Mouse (Mus musculus) liver, embryonic 15.5 days (tissue): ENCODE data around the gene Mllt11. TPM values are rescaled to one million over a fixed set of nuclear protein-coding genes. Genes with fewer than 3 reads are reported as not detected.

Experiments
- ATAC-seq: fragments of 200-750 bp; cut with Nextera tagmentation; 2 replicates; pipeline ENCODE4 v1.8.0; 2017; ENCODE audit warnings: moderate number of reproducible peaks, mild to moderate bottlenecking, moderate library complexity; ENCODE audit not compliant: insufficient read depth
- H3K27ac ChIP-seq: fragments of 300-500 bp; sonication (generic); replicated peaks from 2 replicates; pipeline ENCODE4 v1.5.1; 2015; ENCODE audit warnings: mild to moderate bottlenecking, inconsistent platforms
- H3K27me3 ChIP-seq: fragments of 300-500 bp; sonication (generic); 2 replicates; pipeline ENCODE4 v1.6.1; 2015; ENCODE audit warnings: mild to moderate bottlenecking, inconsistent platforms
- H3K36me3 ChIP-seq: fragments of 300-500 bp; sonication (generic); replicated peaks from 2 replicates; pipeline ENCODE4 v1.6.1; 2015; ENCODE audit warnings: moderate library complexity, mild to moderate bottlenecking, inconsistent platforms
- H3K4me1 ChIP-seq: fragments of 300-500 bp; sonication (generic); replicated peaks from 2 replicates; pipeline ENCODE4 v1.6.1; 2015; ENCODE audit warnings: inconsistent platforms
- H3K4me2 ChIP-seq: fragments of 300-500 bp; sonication (generic); 2 replicates; pipeline ENCODE4 v1.6.1; 2015; ENCODE audit warnings: moderate library complexity, mild to moderate bottlenecking, inconsistent platforms
- H3K4me3 ChIP-seq: fragments of 300-500 bp; sonication (generic); replicated peaks from 2 replicates; pipeline ENCODE4 v1.5.1; 2015; ENCODE audit warnings: mild to moderate bottlenecking, inconsistent platforms
- H3K9ac ChIP-seq: fragments of 300-500 bp; sonication (generic); 2 replicates; pipeline ENCODE4 v1.6.1; 2015; ENCODE audit warnings: moderate library complexity, mild to moderate bottlenecking, inconsistent platforms
- H3K9me3 ChIP-seq: fragments of 300-500 bp; sonication (generic); replicated peaks from 2 replicates; pipeline ENCODE4 v1.6.1; 2016; ENCODE audit warnings: inconsistent platforms
- WGBS: fragments of 180-500 bp; shearing (Covaris S2); methylation state at CpG from one replicate; pipeline ENCODE4 v1.1.7; 2015; ENCODE audit warnings: mixed read lengths; ENCODE audit not compliant: insufficient replicate concordance; 5-methylcytosine and 5-hydroxymethylcytosine counted together
- polyA plus RNA-seq: library from polyadenylated mRNA; unstranded; fragments of >200 nt; fragmentation: Nextera tagmentation; extraction: Ambion mirVana; gene quantifications from 2 replicates; pipeline ENCODE4 v1.2.1, GENCODE M21; 2015

Mllt11 gene
- polyA plus RNA-seq, 1 experiment from 2014 or later = 2.7 TPM

GRCm38 (mm10) chr3:95184796-95185577, 47.0 kb downstream of the Mllt11 start:
- Histone ChIP-seq H3K4me1 (no peaks in the 10 kb centered on the region), H3K9me3 (no peaks in the 10 kb centered on the region), H3K9ac (no peak overlapping the region), H3K27ac (no peak overlapping the region), H3K36me3 (peaks cover 80% of the 10 kb centered on the region), H3K27me3 (no peaks in the 10 kb centered on the region), H3K4me2 (no peak overlapping the region), H3K4me3 (no peak overlapping the region)
- WGBS = 77% methylated on average over 9 of the region's 9 CpGs
- no peak for ATAC-seq

- Histone ChIP-seq H3K27me3 (peaks cover 8% of the 10 kb centered on the region; the same call in 1 of the 2 replicates), H3K27ac (no peak overlapping the region), H3K9me3 (no peaks in the 10 kb centered on the region), H3K4me3 (no peak overlapping the region), H3K4me2 (no peak overlapping the region), H3K4me1 (no peaks in the 10 kb centered on the region), H3K9ac (no peak overlapping the region), H3K36me3 (peaks cover 48% of the 10 kb centered on the region)
- WGBS = 45% methylated on average over 1 of the region's 1 CpGs
- ATAC-seq = no peak
Observed at GRCm38 (mm10) chr3:95181841-95182240, 50.1 kb downstream of the Mllt11 start.

- Histone ChIP-seq H3K27me3 (peaks cover 17% of the 10 kb centered on the region), H3K36me3 (peaks cover 29% of the 10 kb centered on the region), H3K9me3 (no peaks in the 10 kb centered on the region), H3K4me3 (no peak overlapping the region), H3K4me1 (no peaks in the 10 kb centered on the region), H3K9ac (no peak overlapping the region), H3K4me2 (no peak overlapping the region), H3K27ac (no peak overlapping the region)
- ATAC-seq = no peak
- 55% methylated on average over 3 of the region's 3 CpGs for WGBS
Observed at GRCm38 (mm10) chr3:95179890-95180289, 52.1 kb downstream of the Mllt11 start.

- Histone ChIP-seq H3K4me3 (no peak overlapping the region), H3K27me3 (peaks cover 27% of the 10 kb centered on the region)
- WGBS = 68% methylated on average over 5 of the region's 5 CpGs
Observed at GRCm38 (mm10) chr3:95178948-95179347, 53.0 kb downstream of the Mllt11 start.

GRCm38 (mm10) chr3:95177583-95177982, 54.4 kb downstream of the Mllt11 start:
- Histone ChIP-seq H3K4me3 (no peak overlapping the region), H3K9ac (no peak overlapping the region), H3K36me3 (peaks cover 6% of the 10 kb centered on the region), H3K9me3 (no peaks in the 10 kb centered on the region), H3K27me3 (peaks cover 40% of the 10 kb centered on the region), H3K27ac (no peak overlapping the region), H3K4me2 (no peak overlapping the region), H3K4me1 (peaks cover 15% of the 10 kb centered on the region)
- no peak for ATAC-seq
- WGBS = 63% methylated on average over 6 of the region's 6 CpGs

More at GRCm38 (mm10) chr3:95178948-95179347, 53.0 kb downstream of the Mllt11 start:
- ATAC-seq = no peak
- no peak overlapping the region for H3K9ac ChIP-seq
- H3K4me1 ChIP-seq = peaks cover 2% of the 10 kb centered on the region; the same call in 1 of the 2 replicates
- peaks cover 19% of the 10 kb centered on the region for H3K36me3 ChIP-seq
- H3K27ac ChIP-seq = no peak overlapping the region
- H3K4me2 ChIP-seq = no peak overlapping the region
- H3K9me3 ChIP-seq = no peaks in the 10 kb centered on the region

- no peak overlapping the region for H3K27ac ChIP-seq
Observed at GRCm38 (mm10) chr3:95176500-95176899, 55.5 kb downstream of the Mllt11 start.

GRCm38 (mm10) chr3:95174011-95174592, 57.9 kb downstream of the Mllt11 start:
- ATAC-seq = no peak
- Histone ChIP-seq H3K4me1 (peaks cover 17% of the 10 kb centered on the region), H3K4me2 (peak overlapping the region; percentile 63), H3K4me3 (peak overlapping the region; percentile 39; the same call in 1 of the 2 replicates), H3K27me3 (peaks cover 72% of the 10 kb centered on the region), H3K27ac (no peak overlapping the region), H3K9ac (0 out of 2 replicates have a peak overlapping the region, but pooled peaks have one; percentile 2), H3K9me3 (no peaks in the 10 kb centered on the region), H3K36me3 (no peaks in the 10 kb centered on the region)
- 3% methylated on average over 16 of the region's 16 CpGs for WGBS

More at GRCm38 (mm10) chr3:95176500-95176899, 55.5 kb downstream of the Mllt11 start:
- Histone ChIP-seq H3K36me3 (no peaks in the 10 kb centered on the region; the same call in 1 of the 2 replicates), H3K9me3 (no peaks in the 10 kb centered on the region), H3K9ac (no peak overlapping the region), H3K27me3 (peaks cover 51% of the 10 kb centered on the region), H3K4me3 (no peak overlapping the region), H3K4me1 (peaks cover 17% of the 10 kb centered on the region), H3K4me2 (no peak overlapping the region)
- no peak for ATAC-seq
- WGBS = 57% methylated on average over 3 of the region's 3 CpGs

- Histone ChIP-seq H3K4me3 (peak overlapping the region; percentile 39), H3K27me3 (peaks cover 79% of the 10 kb centered on the region), H3K4me2 (peak overlapping the region; percentile 63), H3K9me3 (no peaks in the 10 kb centered on the region), H3K36me3 (no peaks in the 10 kb centered on the region), H3K27ac (no peak overlapping the region), H3K4me1 (peaks cover 17% of the 10 kb centered on the region), H3K9ac (no peak overlapping the region)
- 6% methylated on average over 58 of the region's 58 CpGs for WGBS
- ATAC-seq = peak; percentile 39; the same call in 1 of the 2 replicates
Observed at GRCm38 (mm10) chr3:95173256-95173949, 58.6 kb downstream of the Mllt11 start.

GRCm38 (mm10) chr3:95172526-95173255, 59.3 kb downstream of the Mllt11 start:
- Histone ChIP-seq H3K9me3 (no peaks in the 10 kb centered on the region), H3K4me3 (peak overlapping the region; percentile 39), H3K27me3 (peaks cover 87% of the 10 kb centered on the region), H3K4me2 (peak overlapping the region; percentile 63), H3K4me1 (peaks cover 17% of the 10 kb centered on the region), H3K27ac (no peak overlapping the region), H3K36me3 (no peaks in the 10 kb centered on the region), H3K9ac (no peak overlapping the region)
- no peak; the same call in 1 of the 2 replicates for ATAC-seq
- 16% methylated on average over 84 of the region's 84 CpGs for WGBS

- Histone ChIP-seq H3K9me3 (no peaks in the 10 kb centered on the region), H3K36me3 (no peaks in the 10 kb centered on the region), H3K27ac (no peak overlapping the region), H3K4me2 (no peak overlapping the region), H3K4me3 (no peak overlapping the region), H3K27me3 (peaks cover 93% of the 10 kb centered on the region), H3K4me1 (peaks cover 17% of the 10 kb centered on the region), H3K9ac (no peak overlapping the region)
- no peak for ATAC-seq
- 74% methylated on average over 6 of the region's 6 CpGs for WGBS
Observed at GRCm38 (mm10) chr3:95171105-95171504, 60.9 kb downstream of the Mllt11 start.
